Mouse (Mus musculus) neural tube, embryonic 10.5 days (tissue): ENCODE measurements around the gene Palm.
A peak's percentile ranks its signal among the peaks of the same experiment; 100 is the strongest.

Experiments used
- DNase-seq: peaks from one replicate; pipeline ENCODE4 v3.0.0-alpha.2; 2017; ENCODE audit warnings: low spot score; ENCODE audit errors: extremely low spot score

The Palm gene

DNA sequence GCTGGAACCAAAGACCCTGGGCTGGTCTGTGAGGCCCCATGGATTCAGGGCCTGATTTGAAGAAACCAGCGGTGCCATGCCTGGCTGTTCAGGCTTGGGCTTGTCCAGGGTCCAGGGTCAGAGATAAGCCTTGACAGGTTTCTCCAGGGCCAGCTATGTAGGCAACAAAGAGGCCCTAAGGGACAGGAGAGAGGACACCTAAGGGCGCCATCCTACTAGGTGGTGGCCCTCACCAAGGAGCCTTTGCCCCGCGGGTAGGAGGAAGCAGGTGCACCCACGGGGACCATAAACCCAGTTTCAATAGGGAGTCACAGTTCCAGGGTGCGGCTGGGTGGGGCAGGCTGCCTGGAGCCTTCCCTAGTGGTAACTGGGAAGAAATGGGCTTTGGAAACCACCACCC is 29.6 kb downstream of the Palm start:
- no peak for DNase-seq

DNA sequence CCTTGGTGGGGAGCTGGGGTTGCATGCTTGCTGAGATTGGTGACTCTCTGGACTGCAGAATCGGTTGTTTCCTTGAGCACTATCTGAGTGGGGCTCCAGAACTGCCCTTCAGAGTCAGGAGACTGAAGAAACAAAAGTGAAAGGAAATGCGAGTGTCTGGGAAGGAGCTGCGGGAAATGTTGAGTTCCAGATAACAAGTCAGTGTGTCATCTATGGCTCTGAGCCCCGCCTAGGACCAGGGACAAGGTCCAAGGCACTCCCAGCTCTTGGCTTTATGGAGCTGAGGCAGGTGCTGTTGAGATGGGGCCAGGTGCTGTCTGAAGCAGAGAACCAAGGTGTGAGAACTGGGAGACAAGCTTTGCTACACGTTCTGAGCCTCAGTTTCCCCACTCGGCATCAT is 31.0 kb downstream of the Palm start:
- DNase-seq: no peak

DNA sequence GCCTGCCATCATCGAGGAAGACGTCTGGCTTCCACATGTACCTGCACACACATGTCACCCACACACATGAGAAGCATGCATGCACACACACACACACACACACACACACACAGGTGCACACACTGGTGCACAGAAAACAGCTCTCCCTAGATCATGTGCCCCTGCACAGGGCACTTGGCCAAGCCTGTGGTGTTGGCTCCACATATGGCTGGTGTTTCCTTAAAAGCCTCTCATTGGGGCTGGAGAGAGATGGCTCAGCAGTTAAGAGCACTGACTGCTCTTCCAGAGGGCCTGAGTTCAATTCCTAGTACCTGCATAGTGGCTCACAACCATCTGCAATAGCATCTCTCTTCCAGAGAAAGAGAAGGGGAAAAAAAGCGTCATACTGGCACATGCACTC is 38.2 kb downstream of the Palm start:
- DNase-seq: no peak

DNA sequence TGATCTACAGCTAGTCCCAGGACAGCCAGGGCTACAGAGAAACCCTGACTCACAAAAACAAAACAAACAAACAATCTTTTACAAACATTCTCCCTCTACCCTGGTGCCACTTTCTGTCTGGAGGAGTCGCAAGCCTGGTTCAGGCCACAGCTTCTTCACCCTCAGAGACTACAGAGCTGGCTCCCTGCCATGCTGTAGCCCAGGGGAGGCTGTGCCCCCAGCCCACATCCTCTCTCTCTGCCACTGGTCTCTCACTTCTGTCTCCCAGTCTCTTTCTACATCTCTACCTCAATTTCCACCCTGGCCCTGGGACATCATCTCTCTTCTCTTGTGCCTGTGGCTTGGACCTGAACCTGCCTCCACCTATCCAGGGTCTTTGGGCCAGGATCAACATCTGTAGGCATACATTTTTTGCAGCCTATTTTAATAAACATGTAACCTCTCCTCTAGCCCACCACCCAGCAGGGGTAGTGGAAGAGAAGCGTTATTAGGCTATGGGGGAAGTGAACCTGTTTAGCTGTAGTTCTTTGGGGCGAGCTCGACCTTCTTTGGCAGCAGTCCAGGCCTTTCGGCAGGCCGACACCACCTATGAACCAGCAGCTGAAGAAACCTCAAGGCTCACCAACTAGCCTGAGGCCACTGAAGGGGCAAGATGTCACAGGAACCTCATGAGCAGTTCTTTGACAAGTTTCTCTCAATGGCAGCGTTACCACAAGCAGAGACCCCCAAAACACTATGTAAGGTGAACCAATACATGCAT is 38.8 kb downstream of the Palm start:
- no peak for DNase-seq

- DNase-seq: no peak
These were observed 39.4 kb downstream of the Palm start for GRCm38 (mm10) chr10:79832786-79833181.

DNA sequence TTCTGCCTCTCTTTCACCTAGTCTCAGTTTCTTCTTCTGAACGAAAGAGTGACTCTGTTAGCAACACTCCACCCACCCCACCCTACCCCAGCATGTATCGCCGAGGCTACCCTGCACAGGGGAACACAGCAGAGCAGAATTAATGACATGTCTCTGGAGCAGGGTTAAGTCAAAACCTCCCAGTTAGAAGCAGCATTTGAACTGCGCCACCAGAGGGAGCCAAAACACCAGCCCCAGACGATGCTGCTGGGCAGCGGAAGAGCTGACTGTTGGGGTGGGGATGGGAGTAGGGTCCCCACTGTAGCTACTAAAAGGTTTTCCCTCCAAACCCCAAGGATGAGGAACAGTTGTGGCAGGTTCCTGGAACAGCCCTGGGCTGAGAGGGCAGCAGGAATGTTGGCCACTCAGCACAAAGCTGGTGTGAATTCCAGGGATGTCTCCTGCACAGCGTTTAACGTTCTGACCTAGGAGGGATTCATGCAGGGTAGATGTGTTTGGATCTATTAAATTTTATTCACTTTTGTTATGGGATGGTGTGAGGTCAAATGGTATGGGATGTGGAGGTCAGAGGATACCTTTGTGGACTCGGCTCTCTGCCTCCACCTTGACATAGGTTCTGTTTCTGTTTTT is 41.5 kb downstream of the Palm start:
- peak; percentile 77 for DNase-seq

DNA sequence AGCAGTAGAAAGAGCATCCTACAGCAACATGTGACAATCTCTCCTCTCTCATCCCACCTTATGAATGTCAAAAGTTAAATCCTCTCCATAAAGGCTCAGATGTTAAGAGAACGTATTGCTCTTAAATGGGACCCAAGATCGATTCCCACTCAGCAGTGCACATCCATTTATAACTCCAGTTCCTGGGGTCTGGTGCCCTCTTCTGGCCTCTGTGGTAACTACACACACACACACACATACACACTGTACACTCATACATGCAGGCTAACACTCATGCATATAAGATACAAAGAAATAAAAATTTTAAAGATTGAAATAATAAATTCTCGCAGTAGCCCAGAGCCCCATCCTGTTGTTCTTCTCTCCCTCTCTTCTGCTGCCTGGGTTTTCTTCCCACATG is 43.5 kb downstream of the Palm start:
- no peak for DNase-seq

DNA sequence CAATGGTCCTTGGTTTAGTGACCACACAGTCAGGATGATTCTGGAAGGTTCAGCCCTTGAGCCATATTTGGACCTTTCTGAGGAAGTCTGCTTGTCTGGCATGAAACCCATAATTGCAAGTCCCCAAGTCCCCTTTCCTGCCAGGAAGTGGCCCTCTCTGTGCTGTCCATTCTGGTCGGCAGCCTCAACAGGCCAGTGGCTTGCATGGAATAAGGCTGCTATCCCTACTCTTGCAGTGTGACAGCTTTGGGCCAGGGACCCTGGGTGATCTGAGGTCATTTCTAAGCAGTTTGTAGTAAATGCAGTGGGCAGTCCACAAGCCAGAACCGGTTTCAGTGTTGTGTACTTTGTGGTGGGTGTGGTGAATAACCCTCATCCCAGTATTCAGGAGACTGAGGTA is 44.8 kb downstream of the Palm start:
- no peak for DNase-seq

DNA sequence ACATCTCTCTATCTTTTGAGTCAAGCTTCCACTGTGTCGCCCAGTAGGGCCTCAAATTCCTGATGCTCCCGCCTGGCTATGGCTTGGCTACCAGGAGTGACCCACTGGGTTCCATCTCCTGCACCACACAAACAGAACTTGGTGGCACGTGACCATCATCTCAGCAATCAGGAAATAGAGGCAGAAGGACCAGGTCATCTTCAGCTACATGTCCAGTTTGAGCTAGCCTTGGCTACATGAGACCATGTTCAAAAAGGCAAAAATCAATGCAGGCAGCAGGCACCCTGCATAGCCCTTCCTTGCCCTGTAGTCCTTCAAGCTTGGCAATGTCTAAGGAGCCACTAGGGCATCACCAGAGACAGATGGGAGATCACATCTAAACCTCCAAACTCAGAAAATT is 46.7 kb downstream of the Palm start:
- DNase-seq: no peak

DNA sequence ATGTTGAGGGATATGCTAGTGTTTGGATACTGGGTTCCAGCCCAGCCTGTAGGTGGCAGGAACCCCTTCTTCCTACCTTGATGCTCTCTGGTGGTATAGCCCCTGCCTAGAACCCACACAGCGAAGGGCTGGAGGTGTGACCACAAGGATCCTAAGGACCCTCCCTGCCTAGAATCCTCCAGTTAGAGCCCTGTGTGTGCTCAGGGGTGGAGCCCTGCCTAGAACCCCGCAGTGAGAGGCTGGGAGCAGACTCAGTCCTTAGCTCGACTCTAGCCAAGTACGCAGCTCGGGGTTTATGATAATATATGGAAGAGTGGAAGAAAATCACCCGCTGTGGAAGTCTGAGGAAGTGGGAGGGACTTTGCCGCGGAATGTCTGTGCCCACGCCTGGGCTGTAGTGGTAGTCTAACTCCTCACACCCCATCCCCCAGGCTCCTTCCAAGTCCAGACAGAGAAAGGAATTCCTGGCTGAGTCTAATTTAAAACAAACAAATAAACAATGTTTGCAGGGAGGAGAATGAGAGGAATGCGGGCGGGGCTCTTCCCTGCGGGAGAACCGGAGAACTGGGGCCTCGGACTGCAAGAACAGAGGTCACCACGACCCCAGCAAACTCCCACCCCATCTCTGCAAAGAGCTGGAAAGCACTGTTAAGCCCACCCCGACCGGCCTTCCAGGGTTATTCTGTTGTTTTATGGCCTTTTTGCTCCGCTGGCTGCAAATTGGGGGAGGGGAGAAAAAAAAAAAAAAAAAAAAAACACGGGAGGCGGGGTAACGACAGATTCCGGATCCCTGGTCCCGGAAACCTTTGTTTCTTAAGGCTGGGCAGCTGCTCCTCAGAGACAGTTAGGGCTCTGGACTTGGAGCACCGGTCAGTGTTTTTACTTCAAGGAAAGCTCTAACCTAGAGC is 47.5 kb downstream of the Palm start:
- peak; percentile 68 for DNase-seq

GRCm38 (mm10) chr10:79842322-79842721 is 49.0 kb downstream of the Palm start:
- no peak for DNase-seq

DNA sequence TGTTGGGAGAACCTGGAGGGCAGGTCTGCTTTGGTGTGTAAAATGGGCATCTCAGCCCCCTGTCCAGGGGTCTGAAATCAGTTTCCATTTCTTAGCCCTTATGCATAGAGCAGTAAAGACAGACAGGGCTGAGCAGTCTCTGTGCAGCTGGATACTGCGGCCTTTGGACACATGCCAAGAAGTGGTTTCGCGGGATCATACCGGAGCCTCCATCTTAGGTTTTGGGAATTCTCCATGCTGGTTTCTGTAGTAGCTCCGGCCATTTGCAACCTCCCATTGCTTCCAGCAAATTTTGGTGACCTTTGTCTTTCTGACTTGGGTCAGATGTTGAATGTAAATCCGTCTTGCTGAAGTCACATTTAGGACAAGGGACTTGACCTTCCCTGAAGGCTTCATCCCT is 50.1 kb downstream of the Palm start:
- no peak for DNase-seq

- no peak for DNase-seq
These were observed 53.2 kb downstream of the Palm start for GRCm38 (mm10) chr10:79846553-79846952.

GRCm38 (mm10) chr10:79849941-79850628 is 56.7 kb downstream of the Palm start:
- no peak for DNase-seq

- DNase-seq: no peak
These were observed 58.3 kb downstream of the Palm start for GRCm38 (mm10) chr10:79851653-79852052.

- DNase-seq: no peak
These were observed 58.9 kb downstream of the Palm start for GRCm38 (mm10) chr10:79852107-79852789.

GRCm38 (mm10) chr10:79852827-79853226 is 59.5 kb downstream of the Palm start:
- DNase-seq: no peak

DNA sequence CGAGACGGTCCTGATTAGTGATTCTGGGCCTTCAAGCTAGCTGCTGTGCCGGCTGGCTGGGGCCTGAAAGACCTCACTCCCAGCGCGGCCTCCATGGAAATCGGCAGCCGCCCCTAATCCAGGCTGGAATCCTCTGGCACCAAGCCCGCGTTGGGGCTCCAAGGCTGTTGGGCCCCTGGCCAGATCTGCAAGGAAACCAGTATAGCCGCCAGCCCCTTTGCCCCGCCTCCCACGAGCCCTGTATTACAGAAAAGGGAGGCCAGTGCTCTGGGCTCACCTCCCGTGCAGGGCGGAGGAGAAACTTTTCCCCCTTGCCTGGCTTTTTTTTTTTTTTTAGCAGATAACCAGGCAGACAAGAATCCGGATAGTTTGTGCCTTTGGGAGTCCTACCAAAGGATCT is 60.0 kb downstream of the Palm start:
- peak; percentile 81 for DNase-seq

GRCm38 (mm10) chr10:79853860-79854795 is 60.8 kb downstream of the Palm start, which contains the start of gene Ptbp1:
Ptbp1 (plus strand) TSS chr10:79854427.
- DNase-seq: peak; percentile 100
